Mouse (Mus musculus) left cerebral cortex, postnatal 36 days (tissue): ENCODE measurements around the gene Armh1. TPM values are rescaled to one million over a fixed set of nuclear protein-coding genes. Genes with fewer than 3 reads are reported as not detected.

Experiments
- DNase-seq, 2 experiments: peaks; one replicate each; pipeline ENCODE4 v3.0.0; 2021 to 2022; ENCODE audit warnings: low spot score in 2 of 2, mixed read lengths in 1 of 2
- intact Hi-C: fragments of 180-260 bp; cut with DNase I; formaldehyde crosslinking; loops from one replicate; pipeline ENCODE4 v1.15.1; 2025
- total RNA-seq, 2 experiments: library from RNA; stranded (reverse); gene quantifications; 2 replicates each; pipeline ENCODE4 v1.2.3; 2021

The Armh1 gene
- total RNA-seq, 2 experiments from 2014 or later = 0.45 to 0.72 TPM

- intact Hi-C loops = no loop called here
- no peak for DNase-seq
Observed at GRCm38 (mm10) chr4:117229590-117229989, 22.3 kb downstream of the Armh1 start.

GRCm38 (mm10) chr4:117225250-117225649 is 26.7 kb downstream of the Armh1 start:
- intact Hi-C loops = no loop called here
- no peak for DNase-seq

GRCm38 (mm10) chr4:117224122-117224521 is 27.8 kb downstream of the Armh1 start:
- no peak for DNase-seq
- intact Hi-C loops = no loop called here

- intact Hi-C loops = no loop called here
- DNase-seq = no peak
Observed at GRCm38 (mm10) chr4:117223001-117223400, 28.9 kb downstream of the Armh1 start.

GRCm38 (mm10) chr4:117221836-117222235 is 30.1 kb downstream of the Armh1 start:
- intact Hi-C loops = no loop called here
- no peak for DNase-seq

GRCm38 (mm10) chr4:117220741-117221515 is 31.0 kb downstream of the Armh1 start:
- peak in 1 of 2 experiments; percentile 13 for DNase-seq
- intact Hi-C loops = no loop called here

- intact Hi-C loops = loop anchor here (2.0 kb wide), 1 partner anchor 68 kb away; no protein-coding TSS in a partner anchor
Observed at GRCm38 (mm10) chr4:117218517-117219219, 33.3 kb downstream of the Armh1 start.

GRCm38 (mm10) chr4:117217029-117217428 is 34.9 kb downstream of the Armh1 start:
- intact Hi-C loops = no loop called here
- peak; percentile 19 to 32 for DNase-seq

More at GRCm38 (mm10) chr4:117218517-117219219, 33.3 kb downstream of the Armh1 start:
- peak; percentile 15 to 38 for DNase-seq

- intact Hi-C loops = no loop called here
- no peak for DNase-seq
Observed at GRCm38 (mm10) chr4:117214250-117214649, 37.7 kb downstream of the Armh1 start.

GRCm38 (mm10) chr4:117210147-117211074 is 41.5 kb downstream of the Armh1 start:
- intact Hi-C loops = no loop called here
- peak in 1 of 2 experiments; percentile 39 for DNase-seq

- intact Hi-C loops = no loop called here
- no peak for DNase-seq
Observed at GRCm38 (mm10) chr4:117209592-117209991, 42.3 kb downstream of the Armh1 start.

- intact Hi-C loops = no loop called here
- DNase-seq = no peak
Observed at GRCm38 (mm10) chr4:117202992-117203354, 49.0 kb downstream of the Armh1 start.

GRCm38 (mm10) chr4:117202046-117202991 is 49.6 kb downstream of the Armh1 start:
- DNase-seq = no peak
- intact Hi-C loops = no loop called here

GRCm38 (mm10) chr4:117191804-117192203 is 60.1 kb downstream of the Armh1 start:
- DNase-seq = no peak
- intact Hi-C loops = no loop called here

- intact Hi-C loops = no loop called here
- DNase-seq = no peak
Observed at GRCm38 (mm10) chr4:117190660-117191059, 61.3 kb downstream of the Armh1 start.

- DNase-seq = peak in 1 of 2 experiments; percentile 7
- intact Hi-C loops = no loop called here
Observed at GRCm38 (mm10) chr4:117189856-117190543, 61.9 kb downstream of the Armh1 start.

GRCm38 (mm10) chr4:117189382-117189855 is 62.5 kb downstream of the Armh1 start:
- DNase-seq = peak; percentile 62 to 72
- intact Hi-C loops = no loop called here

- intact Hi-C loops = no loop called here
Observed at GRCm38 (mm10) chr4:117188969-117189368, 63.0 kb downstream of the Armh1 start.

More at GRCm38 (mm10) chr4:117188969-117189368, 63.0 kb downstream of the Armh1 start:
- DNase-seq = no peak
